Mouse (Mus musculus): ENCODE results near the gene Lrrc17. TPM values are rescaled to one million over a fixed set of nuclear protein-coding genes. Genes with fewer than 3 reads are reported as not detected.

Gene Lrrc17
- total RNA-seq (2014; rRNA removed) (2.0 and 7.9 TPM in 2 replicates), polyA plus RNA-seq (2015; fragmentation: Nextera tagmentation; extraction: Ambion mirVana) (3.1 and 4.9 TPM in 2 replicates)

- DNase-seq, result peak; percentile 16
- H3K36me3 ChIP-seq (ENCODE audit: insufficient read depth), result no peaks in the 10 kb centered on the region
- peak; percentile 70 for ATAC-seq
- no peak within 1 kb of the TSS for H3K4me3 ChIP-seq (ENCODE audit: low read depth, low read length)
- no peaks in the 10 kb centered on the region for H3K9me3 ChIP-seq (ENCODE audit: low read length)
- H3K9ac ChIP-seq, result no peak within 1 kb of the TSS
- no peak within 1 kb of the TSS for H3K27ac ChIP-seq (ENCODE audit: low read depth, low read length)
- 61% methylated on average over 17 of the region's 17 CpGs for WGBS
- H3K27me3 ChIP-seq (ENCODE audit: insufficient read depth, low read length), result no peaks in the 10 kb centered on the region
- no peak within 1 kb of the TSS for H3K4me2 ChIP-seq (ENCODE audit: low read depth)
- no peaks in the 10 kb centered on the region for H3K4me1 ChIP-seq (ENCODE audit: insufficient read depth)
- no peak for TF ChIP-seq CTCF (IDR thresholded peaks at IDR 0.05; ENCODE audit: low read depth)
Observed at GRCm38 (mm10) chr5:21543409-21544201, at the start of gene Lrrc17. Gene Lrrc17 (plus strand): TSS chr5:21543559.

DNA sequence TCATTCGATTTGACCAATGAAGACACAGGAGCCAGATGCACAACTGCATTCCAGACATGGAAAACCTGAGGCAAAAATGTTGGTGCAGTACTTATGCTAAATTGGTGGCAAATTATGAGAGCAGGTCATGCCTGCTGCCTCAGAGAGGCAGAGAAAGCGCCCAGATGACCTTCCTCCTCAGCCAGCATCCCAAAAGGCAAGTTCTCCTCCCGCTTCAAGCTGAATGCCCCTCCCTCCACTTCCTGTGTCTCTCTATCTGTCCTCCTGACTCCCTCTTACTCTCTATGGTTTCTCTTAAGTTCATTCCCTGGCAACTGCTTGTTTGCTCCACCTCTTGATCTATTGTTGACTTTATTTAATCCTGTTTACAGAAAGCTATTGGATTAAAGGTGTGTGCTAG lies 48.6 kb upstream of the Lrrc17 start:
- H3K9ac ChIP-seq, result no peak overlapping the region
- DNase-seq (no peak), ATAC-seq (no peak)
- no peak overlapping the region for H3K27ac ChIP-seq (ENCODE audit: low read depth, low read length)
- no peaks in the 10 kb centered on the region for H3K36me3 ChIP-seq (ENCODE audit: insufficient read depth)
- no peaks in the 10 kb centered on the region for H3K27me3 ChIP-seq (ENCODE audit: insufficient read depth, low read length)
- H3K4me2 ChIP-seq (ENCODE audit: low read depth), result no peak overlapping the region
- no peaks in the 10 kb centered on the region for H3K4me1 ChIP-seq (ENCODE audit: insufficient read depth)
- TF ChIP-seq CTCF (IDR thresholded peaks at IDR 0.05; ENCODE audit: low read depth), result no peak
- H3K4me3 ChIP-seq (ENCODE audit: low read depth, low read length), result no peak overlapping the region
- 63% methylated on average over 3 of the region's 3 CpGs for WGBS
- no peaks in the 10 kb centered on the region for H3K9me3 ChIP-seq (ENCODE audit: low read length)

DNA sequence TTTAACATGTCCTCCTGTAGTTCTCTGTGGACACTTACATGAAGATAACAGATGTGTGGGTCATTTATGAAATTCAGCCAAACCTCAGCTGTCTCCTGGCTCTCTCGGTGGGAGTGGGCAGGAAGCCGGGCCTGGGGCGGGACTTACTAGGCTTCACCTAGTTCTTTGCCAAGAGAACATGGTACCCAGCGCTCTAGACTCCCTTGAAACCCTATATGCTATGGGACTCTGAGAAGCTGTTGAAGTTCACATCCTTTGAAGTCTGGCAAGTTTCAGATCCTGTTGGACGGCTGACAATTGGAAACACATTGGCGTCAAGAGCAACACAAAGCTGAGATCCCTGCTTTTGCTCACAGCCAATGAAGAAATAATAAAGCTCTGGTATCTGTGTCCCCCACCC lies 47.0 kb upstream of the Lrrc17 start:
- Histone ChIP-seq H3K9ac (no peak overlapping the region), H3K4me3 (ENCODE audit: low read depth, low read length) (no peak overlapping the region), H3K4me2 (ENCODE audit: low read depth) (no peak overlapping the region), H3K4me1 (ENCODE audit: insufficient read depth) (no peaks in the 10 kb centered on the region; the same call in 1 of the 2 replicates), H3K9me3 (ENCODE audit: low read length) (no peaks in the 10 kb centered on the region), H3K27ac (ENCODE audit: low read depth, low read length) (no peak overlapping the region), H3K36me3 (ENCODE audit: insufficient read depth) (no peaks in the 10 kb centered on the region), H3K27me3 (ENCODE audit: insufficient read depth, low read length) (no peaks in the 10 kb centered on the region)
- WGBS, result 69% methylated on average over 6 of the region's 6 CpGs
- no peak for TF ChIP-seq CTCF (IDR thresholded peaks at IDR 0.05; ENCODE audit: low read depth)
- ATAC-seq (peak; percentile 46), DNase-seq (peak; percentile 61)

DNA sequence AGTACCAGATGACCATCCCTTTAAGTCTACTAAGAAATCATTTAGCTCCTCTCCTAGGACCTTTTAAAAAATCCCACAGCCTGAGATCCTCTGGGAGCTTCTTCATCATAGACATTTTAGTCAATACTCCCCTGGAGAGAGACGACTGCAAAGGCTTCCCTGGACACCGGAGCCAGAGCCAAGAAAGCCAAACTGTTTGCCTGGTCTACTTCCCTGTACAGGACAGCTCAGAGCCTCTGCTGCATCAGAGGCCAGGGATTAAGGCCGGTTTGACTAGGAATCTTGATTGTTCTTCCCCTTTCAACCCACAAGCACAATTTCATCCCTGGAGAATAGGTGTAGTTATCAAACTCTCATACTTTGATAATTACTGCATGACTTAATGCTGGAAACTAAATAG lies 46.5 kb upstream of the Lrrc17 start:
- Histone ChIP-seq H3K4me2 (ENCODE audit: low read depth) (no peak overlapping the region), H3K36me3 (ENCODE audit: insufficient read depth) (no peaks in the 10 kb centered on the region), H3K27ac (ENCODE audit: low read depth, low read length) (no peak overlapping the region), H3K27me3 (ENCODE audit: insufficient read depth, low read length) (no peaks in the 10 kb centered on the region), H3K9me3 (ENCODE audit: low read length) (no peaks in the 10 kb centered on the region), H3K4me1 (ENCODE audit: insufficient read depth) (no peaks in the 10 kb centered on the region; the same call in 1 of the 2 replicates), H3K4me3 (ENCODE audit: low read depth, low read length) (no peak overlapping the region), H3K9ac (no peak overlapping the region)
- no peak for ATAC-seq
- WGBS, result 63% methylated on average over 3 of the region's 3 CpGs
- DNase-seq, result no peak
- no peak for TF ChIP-seq CTCF (IDR thresholded peaks at IDR 0.05; ENCODE audit: low read depth)

DNA sequence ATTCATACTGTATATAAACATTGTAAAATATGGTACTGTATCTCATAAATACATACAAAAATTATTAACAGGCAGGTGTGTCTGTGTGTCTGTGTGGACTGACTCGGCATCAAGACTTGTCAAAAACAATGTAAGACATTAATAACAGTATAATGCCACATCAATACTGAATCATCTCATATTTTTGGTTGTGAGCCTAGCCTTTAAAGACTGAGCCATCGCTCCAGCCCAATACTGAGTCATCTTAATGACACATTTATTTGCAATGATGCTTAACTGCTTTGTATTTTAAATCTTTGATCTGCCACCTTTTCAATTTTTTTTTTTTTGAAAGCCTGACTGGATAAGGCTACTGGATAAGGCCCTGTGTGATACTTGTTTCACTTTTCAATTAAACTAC lies 44.9 kb upstream of the Lrrc17 start:
- Histone ChIP-seq H3K4me1 (ENCODE audit: insufficient read depth) (no peaks in the 10 kb centered on the region; the same call in 1 of the 2 replicates), H3K27me3 (ENCODE audit: insufficient read depth, low read length) (no peaks in the 10 kb centered on the region), H3K4me3 (ENCODE audit: low read depth, low read length) (no peak overlapping the region), H3K36me3 (ENCODE audit: insufficient read depth) (no peaks in the 10 kb centered on the region), H3K4me2 (ENCODE audit: low read depth) (no peak overlapping the region), H3K9me3 (ENCODE audit: low read length) (no peaks in the 10 kb centered on the region), H3K27ac (ENCODE audit: low read depth, low read length) (no peak overlapping the region), H3K9ac (no peak overlapping the region)
- ATAC-seq (no peak), DNase-seq (no peak)
- WGBS, result 91% methylated on average over 2 of the region's 2 CpGs
- no peak for TF ChIP-seq CTCF (IDR thresholded peaks at IDR 0.05; ENCODE audit: low read depth)

DNA sequence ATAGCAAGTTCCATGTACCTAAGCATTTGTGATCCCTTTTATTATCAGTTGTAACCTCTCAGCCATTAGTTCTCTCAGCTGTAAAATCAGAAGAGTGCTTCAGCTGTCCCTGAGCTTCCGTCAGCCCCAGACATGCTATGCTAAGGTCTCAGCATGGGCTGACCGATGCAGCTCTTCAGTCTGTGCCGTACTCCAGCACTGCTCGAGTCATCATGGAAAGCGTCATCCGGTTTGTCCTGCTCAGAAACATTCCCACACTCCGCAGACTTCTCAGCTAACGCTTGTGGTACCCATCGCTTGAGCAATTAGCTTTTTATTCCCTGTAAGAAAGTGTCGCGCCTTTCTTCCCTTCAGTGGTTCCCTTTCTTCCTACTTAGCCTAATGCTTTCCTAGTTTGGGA lies 44.4 kb upstream of the Lrrc17 start:
- Histone ChIP-seq H3K4me2 (ENCODE audit: low read depth) (no peak overlapping the region), H3K4me3 (ENCODE audit: low read depth, low read length) (no peak overlapping the region), H3K27ac (ENCODE audit: low read depth, low read length) (no peak overlapping the region), H3K36me3 (ENCODE audit: insufficient read depth) (no peaks in the 10 kb centered on the region), H3K4me1 (ENCODE audit: insufficient read depth) (no peaks in the 10 kb centered on the region; the same call in 1 of the 2 replicates), H3K27me3 (ENCODE audit: insufficient read depth, low read length) (no peaks in the 10 kb centered on the region), H3K9me3 (ENCODE audit: low read length) (no peaks in the 10 kb centered on the region), H3K9ac (no peak overlapping the region)
- DNase-seq (no peak), ATAC-seq (no peak)
- WGBS, result 77% methylated on average over 11 of the region's 11 CpGs
- no peak for TF ChIP-seq CTCF (IDR thresholded peaks at IDR 0.05; ENCODE audit: low read depth)

- H3K9ac ChIP-seq, result no peak overlapping the region
- no peak for DNase-seq
- no peaks in the 10 kb centered on the region for H3K9me3 ChIP-seq (ENCODE audit: low read length)
- no peak for ATAC-seq
- H3K4me1 ChIP-seq (ENCODE audit: insufficient read depth), result no peaks in the 10 kb centered on the region; the same call in 1 of the 2 replicates
- no peak for TF ChIP-seq CTCF (IDR thresholded peaks at IDR 0.05; ENCODE audit: low read depth)
- no peaks in the 10 kb centered on the region for H3K27me3 ChIP-seq (ENCODE audit: insufficient read depth, low read length)
- no peak overlapping the region for H3K4me2 ChIP-seq (ENCODE audit: low read depth)
- H3K4me3 ChIP-seq (ENCODE audit: low read depth, low read length), result no peak overlapping the region
- no peaks in the 10 kb centered on the region for H3K36me3 ChIP-seq (ENCODE audit: insufficient read depth)
- H3K27ac ChIP-seq (ENCODE audit: low read depth, low read length), result peak overlapping the region; percentile 29; the same call in 1 of the 2 replicates
- WGBS, result 77% methylated on average over 10 of the region's 10 CpGs
Observed at GRCm38 (mm10) chr5:21500133-21500532, 43.2 kb upstream of the Lrrc17 start.

All from forebrain, postnatal 0 days (tissue).